Mouse (Mus musculus) frontal cortex, adult 2 months (tissue): Measurements from ENCODE around the gene St6galnac5. TPM values are rescaled to one million over a fixed set of nuclear protein-coding genes. Genes with fewer than 3 reads are reported as not detected.

ENCODE experiments used
- DNase-seq, 2 experiments: peaks; one replicate each; pipeline ENCODE4 v3.0.0; 2022; ENCODE audit warnings: low spot score in 1 of 2; ENCODE audit errors: extremely low spot score in 1 of 2
- polyA plus RNA-seq: library from polyadenylated mRNA; depleted of rRNA; stranded (reverse); fragments of >200 nt; gene quantifications from 2 replicates; pipeline ENCODE4 v1.2.3, GENCODE M21; 2012

The St6galnac5 gene
- polyA plus RNA-seq, 1 experiment, result 37.7 TPM

GRCm38 (mm10) chr3:152875723-152876290 lies 106.2 kb downstream of the St6galnac5 start:
- no peak for DNase-seq

- DNase-seq, result peak in 1 of 2 experiments; percentile 47
Measured at GRCm38 (mm10) chr3:152874431-152875355, 107.4 kb downstream of the St6galnac5 start.

GRCm38 (mm10) chr3:152872596-152872995 lies 109.5 kb downstream of the St6galnac5 start:
- no peak for DNase-seq

GRCm38 (mm10) chr3:152872054-152872453 lies 110.0 kb downstream of the St6galnac5 start:
- DNase-seq, result no peak

- peak; percentile 44 to 69 for DNase-seq
Measured at GRCm38 (mm10) chr3:152867654-152868525, 114.2 kb downstream of the St6galnac5 start.

GRCm38 (mm10) chr3:152866035-152866965 lies 115.7 kb downstream of the St6galnac5 start:
- peak in 1 of 2 experiments; percentile 33 for DNase-seq

- no peak for DNase-seq
Measured at GRCm38 (mm10) chr3:152861978-152862377, 120.1 kb downstream of the St6galnac5 start.

GRCm38 (mm10) chr3:152861450-152861849 lies 120.6 kb downstream of the St6galnac5 start:
- no peak for DNase-seq

- DNase-seq, result no peak
Measured at GRCm38 (mm10) chr3:152856095-152856494, 126.0 kb downstream of the St6galnac5 start.

GRCm38 (mm10) chr3:152855006-152855614 lies 126.9 kb downstream of the St6galnac5 start:
- DNase-seq, result no peak

GRCm38 (mm10) chr3:152843925-152844324 lies 138.1 kb downstream of the St6galnac5 start:
- DNase-seq, result no peak

- DNase-seq, result no peak
Measured at GRCm38 (mm10) chr3:152842648-152843047, 139.4 kb downstream of the St6galnac5 start.

GRCm38 (mm10) chr3:152841264-152841663 lies 140.8 kb downstream of the St6galnac5 start:
- DNase-seq, result peak in 1 of 2 experiments; percentile 47

- peak; percentile 39 to 74 for DNase-seq
Measured at GRCm38 (mm10) chr3:152837938-152838337, 144.1 kb downstream of the St6galnac5 start.

GRCm38 (mm10) chr3:152837407-152837806 lies 144.6 kb downstream of the St6galnac5 start:
- DNase-seq, result peak in 1 of 2 experiments; percentile 37

GRCm38 (mm10) chr3:152832436-152832835 lies 149.6 kb downstream of the St6galnac5 start:
- DNase-seq, result no peak

- no peak for DNase-seq
Measured at GRCm38 (mm10) chr3:152831974-152832373, 150.1 kb downstream of the St6galnac5 start.

GRCm38 (mm10) chr3:152831377-152831776 lies 150.7 kb downstream of the St6galnac5 start:
- DNase-seq, result no peak

- peak in 1 of 2 experiments; percentile 26 for DNase-seq
Measured at GRCm38 (mm10) chr3:152821202-152821601, 160.8 kb downstream of the St6galnac5 start.
